Mouse (Mus musculus) heart, postnatal 0 days (tissue): ENCODE data around the gene Capn12.

ENCODE experiments used
- CTCF ChIP-seq: IDR thresholded peaks from 2 replicates; pipeline ENCODE4 v1.5.1; 2016; ENCODE audit warnings: antibody characterized with exemption, control low read depth, low read depth
- EP300 ChIP-seq: IDR thresholded peaks from 2 replicates; pipeline ENCODE4 v1.6.1; 2016; ENCODE audit warnings: antibody characterized with exemption, low read depth

DNA sequence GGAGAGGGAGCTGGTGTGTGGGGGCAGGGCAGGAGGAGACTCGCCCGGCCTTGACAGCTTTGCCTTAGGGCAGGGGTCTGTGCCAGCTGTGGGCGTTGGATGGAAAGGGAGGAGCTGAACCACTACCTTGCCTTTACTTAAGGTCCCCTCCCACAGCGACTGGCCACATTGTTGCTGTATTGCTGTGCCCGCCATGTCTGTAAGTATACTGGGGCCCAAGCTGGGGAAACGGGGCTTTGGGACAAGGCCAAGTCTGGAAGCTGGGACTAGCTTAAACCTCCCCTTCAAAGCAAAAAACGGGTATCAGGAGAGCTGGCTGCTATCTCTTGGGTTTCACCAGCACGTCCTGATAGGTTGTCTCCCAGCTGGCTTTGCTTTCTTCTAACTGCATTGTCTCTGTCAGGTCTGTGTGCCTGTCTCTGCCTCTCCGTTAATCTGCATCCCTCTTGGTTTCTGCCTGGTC is 16.9 kb upstream of the Capn12 start:
- TF ChIP-seq CTCF, result no peak
- TF ChIP-seq EP300, result no peak
